Mouse (Mus musculus): ENCODE measurements around the gene Rgs4. TPM values are rescaled to one million over a fixed set of nuclear protein-coding genes. Genes with fewer than 3 reads are reported as not detected.

The Rgs4 gene
- polyA plus RNA-seq (2016; fragmentation: Nextera tagmentation; extraction: Ambion mirVana) = 17.4 and 17.9 TPM in 2 replicates

DNA sequence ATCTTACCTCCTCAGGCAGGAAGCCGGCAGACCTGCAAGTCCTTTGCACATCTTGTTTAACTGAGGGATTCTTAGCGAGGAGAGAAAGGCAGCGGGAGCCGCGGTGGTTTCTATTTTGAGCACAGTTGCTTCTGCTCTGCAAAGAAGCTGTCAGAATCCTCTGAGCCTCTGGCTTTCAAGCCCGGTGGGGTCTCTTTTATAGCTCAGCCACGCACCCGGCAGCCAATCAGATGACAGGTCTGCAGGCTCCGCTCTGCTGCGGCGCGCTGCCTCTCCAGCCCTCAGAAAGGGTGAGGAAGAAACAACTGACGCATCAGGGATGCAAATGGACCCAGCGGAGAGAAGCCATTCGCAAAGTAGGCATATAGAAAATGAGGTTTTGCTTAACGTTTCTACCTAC, at the start of gene Rgs4:
Rgs4 (minus strand) TSS at position 170 of the 400 bp plus-strand sequence.
- Histone ChIP-seq H3K4me1 (peaks cover 12% of the 10 kb centered on the region; the same call in 1 of the 2 replicates), H3K9ac (replicated peaks) (peak within 1 kb of the TSS; percentile 35), H3K27ac (replicated peaks) (0 out of 2 replicates have a peak within 1 kb of the TSS, but pooled peaks have one; percentile 15), H3K9me3 (no peaks in the 10 kb centered on the region), H3K4me2 (replicated peaks) (peak within 1 kb of the TSS; percentile 69), H3K27me3 (peaks cover 8% of the 10 kb centered on the region), H3K36me3 (no peaks in the 10 kb centered on the region), H3K4me3 (peak within 1 kb of the TSS; percentile 41)
- peak; percentile 98 for ATAC-seq (ENCODE audit: low FRiP score, low read depth)
- WGBS = 1% methylated on average over 16 of the region's 16 CpGs

- H3K27ac ChIP-seq (replicated peaks) = no peak overlapping the region
- no peaks in the 10 kb centered on the region for H3K36me3 ChIP-seq
- WGBS = 92% methylated on average over 5 of the region's 5 CpGs
- no peaks in the 10 kb centered on the region for H3K9me3 ChIP-seq
- no peaks in the 10 kb centered on the region for H3K27me3 ChIP-seq
- H3K4me3 ChIP-seq = no peak overlapping the region
- no peaks in the 10 kb centered on the region for H3K4me1 ChIP-seq
- no peak for ATAC-seq (ENCODE audit: low FRiP score, low read depth)
- no peak overlapping the region for H3K9ac ChIP-seq (replicated peaks)
- H3K4me2 ChIP-seq (replicated peaks) = no peak overlapping the region
These were observed 45.0 kb upstream of the Rgs4 start for GRCm38 (mm10) chr1:169792437-169792836.

- WGBS = 92% methylated on average over 3 of the region's 3 CpGs
- Histone ChIP-seq H3K4me2 (replicated peaks) (no peak overlapping the region), H3K27me3 (no peaks in the 10 kb centered on the region), H3K36me3 (no peaks in the 10 kb centered on the region), H3K4me1 (no peaks in the 10 kb centered on the region), H3K9me3 (no peaks in the 10 kb centered on the region), H3K27ac (replicated peaks) (no peak overlapping the region), H3K9ac (replicated peaks) (no peak overlapping the region), H3K4me3 (no peak overlapping the region)
- no peak for ATAC-seq (ENCODE audit: low FRiP score, low read depth)
These were observed 38.5 kb upstream of the Rgs4 start for GRCm38 (mm10) chr1:169785981-169786380.

DNA sequence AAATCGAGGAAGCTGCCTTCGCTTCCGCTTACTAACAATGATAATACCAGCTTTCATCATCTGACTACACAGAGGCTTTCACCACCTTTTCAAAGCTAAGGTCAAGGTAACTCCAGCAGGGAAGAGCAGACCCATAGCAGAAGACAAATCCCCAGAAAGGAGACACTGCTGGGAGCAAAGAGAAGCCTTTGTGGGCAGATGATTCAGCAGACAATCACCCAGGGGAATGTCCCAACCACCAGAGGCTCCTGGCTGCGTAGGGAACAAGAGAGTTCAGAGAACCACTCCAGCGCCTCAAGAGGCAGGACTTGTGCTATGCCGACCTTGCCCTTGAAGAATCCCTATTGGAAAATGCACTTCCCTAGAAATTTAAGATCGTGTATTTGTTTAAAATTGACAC, 29.1 kb upstream of the Rgs4 start:
- Histone ChIP-seq H3K4me3 (no peak overlapping the region), H3K27me3 (no peaks in the 10 kb centered on the region), H3K27ac (replicated peaks) (no peak overlapping the region), H3K4me1 (no peaks in the 10 kb centered on the region), H3K9me3 (no peaks in the 10 kb centered on the region), H3K9ac (replicated peaks) (no peak overlapping the region), H3K36me3 (no peaks in the 10 kb centered on the region), H3K4me2 (replicated peaks) (no peak overlapping the region)
- ATAC-seq (ENCODE audit: low FRiP score, low read depth) = no peak
- 72% methylated on average over 7 of the region's 7 CpGs for WGBS

DNA sequence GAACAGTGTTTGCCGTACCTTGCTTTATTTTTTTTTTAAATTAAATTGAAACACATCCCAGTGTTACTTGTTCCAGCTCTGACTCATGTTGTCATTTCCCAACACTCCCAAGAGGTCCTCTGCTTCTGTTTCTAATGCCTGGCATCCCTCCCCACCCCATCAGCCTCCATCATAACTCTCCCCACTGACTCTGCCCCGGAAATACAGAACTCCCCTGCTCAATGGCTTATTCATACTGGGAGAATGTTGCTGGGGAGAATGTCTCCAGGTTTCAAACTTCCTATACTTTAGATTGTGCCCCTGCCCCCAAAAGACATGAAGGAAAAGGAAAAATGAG, 17.1 kb upstream of the Rgs4 start:
- no peaks in the 10 kb centered on the region for H3K9me3 ChIP-seq
- no peak overlapping the region for H3K9ac ChIP-seq (replicated peaks)
- no peaks in the 10 kb centered on the region for H3K27me3 ChIP-seq
- H3K4me2 ChIP-seq (replicated peaks) = no peak overlapping the region
- 0 out of 2 replicates have a peak overlapping the region, but pooled peaks have one; percentile 12 for H3K27ac ChIP-seq (replicated peaks)
- no peak for ATAC-seq (ENCODE audit: low FRiP score, low read depth)
- H3K4me3 ChIP-seq = no peak overlapping the region
- no peaks in the 10 kb centered on the region for H3K4me1 ChIP-seq
- no peaks in the 10 kb centered on the region for H3K36me3 ChIP-seq
- WGBS = 88% methylated on average over 2 of the region's 2 CpGs

DNA sequence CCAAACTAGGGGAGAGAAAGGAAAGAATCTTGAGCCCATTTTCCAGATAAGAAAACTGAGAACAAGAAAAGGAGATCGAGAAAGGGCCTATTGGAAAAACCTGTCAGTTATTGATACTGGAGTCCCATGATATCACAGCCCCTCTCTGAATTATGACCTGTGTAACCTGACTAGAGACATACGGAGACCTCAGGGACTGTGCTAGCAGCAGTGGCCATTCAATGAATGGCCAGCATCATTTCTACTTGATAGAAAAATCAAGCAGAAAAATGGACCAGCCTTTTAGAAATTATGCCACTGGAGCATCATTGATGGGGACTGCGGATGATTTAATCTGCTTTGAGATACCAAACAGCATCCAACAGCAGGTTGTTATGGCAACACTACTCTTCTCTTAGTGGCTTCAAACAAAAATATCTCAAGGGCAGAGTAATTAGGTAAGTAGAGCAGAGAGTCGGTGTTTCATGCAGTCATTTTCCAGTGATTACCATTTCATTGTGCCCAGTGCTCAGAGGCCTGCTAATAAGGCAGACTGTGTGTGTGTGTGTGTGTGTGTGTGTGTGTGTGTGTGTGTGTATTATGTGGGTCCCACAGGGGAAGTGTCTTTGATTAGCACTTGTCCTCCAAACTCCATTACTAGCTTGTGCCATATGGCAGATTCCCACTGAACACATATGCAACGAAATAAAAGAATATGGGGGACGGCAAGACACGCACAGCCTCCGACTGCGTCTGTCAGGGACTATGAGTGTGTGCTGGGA, 16.6 kb upstream of the Rgs4 start:
- Histone ChIP-seq H3K36me3 (no peaks in the 10 kb centered on the region), H3K9ac (replicated peaks) (no peak overlapping the region), H3K9me3 (no peaks in the 10 kb centered on the region), H3K27me3 (no peaks in the 10 kb centered on the region), H3K4me2 (replicated peaks) (no peak overlapping the region), H3K4me1 (no peaks in the 10 kb centered on the region), H3K27ac (replicated peaks) (0 out of 2 replicates have a peak overlapping the region, but pooled peaks have one; percentile 12), H3K4me3 (no peak overlapping the region)
- peak; percentile 80 for ATAC-seq (ENCODE audit: low FRiP score, low read depth)
- WGBS = 76% methylated on average over 9 of the region's 9 CpGs

- Histone ChIP-seq H3K4me1 (no peaks in the 10 kb centered on the region), H3K9ac (replicated peaks) (no peak overlapping the region), H3K4me3 (no peak overlapping the region), H3K36me3 (no peaks in the 10 kb centered on the region), H3K27ac (replicated peaks) (no peak overlapping the region), H3K27me3 (no peaks in the 10 kb centered on the region), H3K9me3 (no peaks in the 10 kb centered on the region), H3K4me2 (replicated peaks) (no peak overlapping the region)
- ATAC-seq (ENCODE audit: low FRiP score, low read depth) = no peak
- 91% methylated on average over 2 of the region's 2 CpGs for WGBS
These were observed 15.1 kb upstream of the Rgs4 start for GRCm38 (mm10) chr1:169762524-169762923.

- no peaks in the 10 kb centered on the region for H3K4me1 ChIP-seq
- no peaks in the 10 kb centered on the region for H3K9me3 ChIP-seq
- H3K36me3 ChIP-seq = no peaks in the 10 kb centered on the region
- no peak for ATAC-seq (ENCODE audit: low FRiP score, low read depth)
- H3K4me2 ChIP-seq (replicated peaks) = no peak overlapping the region
- WGBS = 48% methylated on average over 3 of the region's 3 CpGs
- H3K4me3 ChIP-seq = no peak overlapping the region
- H3K27me3 ChIP-seq = no peaks in the 10 kb centered on the region
- no peak overlapping the region for H3K9ac ChIP-seq (replicated peaks)
- no peak overlapping the region for H3K27ac ChIP-seq (replicated peaks)
These were observed 9.1 kb upstream of the Rgs4 start for GRCm38 (mm10) chr1:169756532-169756931.

- H3K9me3 ChIP-seq = no peaks in the 10 kb centered on the region
- WGBS = 64% methylated on average over 3 of the region's 4 CpGs
- H3K27ac ChIP-seq (replicated peaks) = no peak overlapping the region
- H3K4me2 ChIP-seq (replicated peaks) = no peak overlapping the region
- H3K4me1 ChIP-seq = peaks cover 7% of the 10 kb centered on the region; the same call in 1 of the 2 replicates
- H3K4me3 ChIP-seq = no peak overlapping the region
- no peak overlapping the region for H3K9ac ChIP-seq (replicated peaks)
- H3K36me3 ChIP-seq = no peaks in the 10 kb centered on the region
- H3K27me3 ChIP-seq = peaks cover 8% of the 10 kb centered on the region
- no peak for ATAC-seq (ENCODE audit: low FRiP score, low read depth)
These were observed 5.0 kb upstream of the Rgs4 start for GRCm38 (mm10) chr1:169752395-169752794.

DNA sequence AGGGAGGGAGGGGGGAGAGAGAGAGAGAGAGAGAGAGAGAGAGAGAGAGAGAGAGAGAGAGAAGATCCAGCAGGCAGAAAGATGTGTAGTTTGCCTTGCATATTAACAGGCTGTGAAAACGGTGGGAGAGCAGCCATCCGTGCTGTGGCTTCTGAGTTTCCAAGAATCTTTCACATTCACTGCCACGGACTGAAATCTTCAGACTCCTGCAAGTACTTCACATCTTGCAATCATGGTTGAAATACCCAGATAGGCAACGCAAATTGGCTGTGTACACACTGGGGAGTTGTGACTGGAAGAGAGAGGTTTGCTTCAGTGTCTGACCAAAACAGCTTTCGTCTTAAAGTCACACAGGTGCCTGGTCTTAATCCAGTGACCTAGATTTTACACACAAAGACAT, 997 bp upstream of the Rgs4 start:
- Histone ChIP-seq H3K4me2 (replicated peaks) (peak overlapping the region; percentile 69), H3K9ac (replicated peaks) (no peak overlapping the region), H3K4me1 (peaks cover 12% of the 10 kb centered on the region; the same call in 1 of the 2 replicates), H3K27me3 (peaks cover 8% of the 10 kb centered on the region), H3K36me3 (no peaks in the 10 kb centered on the region), H3K9me3 (no peaks in the 10 kb centered on the region), H3K27ac (replicated peaks) (no peak overlapping the region), H3K4me3 (no peak overlapping the region)
- no peak for ATAC-seq (ENCODE audit: low FRiP score, low read depth)
- WGBS = 42% methylated on average over 5 of the region's 5 CpGs

DNA sequence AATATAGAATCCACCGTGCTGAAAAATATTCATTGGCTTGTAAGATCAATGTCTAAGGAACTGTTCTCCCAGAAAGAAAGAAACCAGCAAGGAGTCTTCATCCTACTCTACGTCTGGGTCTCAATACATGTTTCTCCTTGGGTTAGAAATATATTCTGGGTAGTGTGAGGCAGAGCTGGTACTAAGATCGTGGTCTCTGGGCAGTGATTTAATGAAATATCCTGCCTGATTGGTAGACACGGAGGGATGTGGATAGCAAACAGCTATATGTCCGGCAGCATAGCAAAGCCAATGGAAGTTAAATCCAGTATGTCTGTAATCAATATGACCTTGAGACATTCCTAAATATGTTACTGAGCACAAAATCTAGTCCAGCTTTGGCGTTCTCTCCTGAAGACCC, 460 bp upstream of the Rgs4 start:
- H3K4me2 ChIP-seq (replicated peaks) = peak overlapping the region; percentile 69
- no peaks in the 10 kb centered on the region for H3K9me3 ChIP-seq
- H3K9ac ChIP-seq (replicated peaks) = peak overlapping the region; percentile 35
- peak overlapping the region; percentile 41 for H3K4me3 ChIP-seq
- H3K36me3 ChIP-seq = no peaks in the 10 kb centered on the region
- ATAC-seq (ENCODE audit: low FRiP score, low read depth) = 0 out of 2 replicates have a peak, but pooled peaks have one; percentile 24
- H3K27ac ChIP-seq (replicated peaks) = no peak overlapping the region
- WGBS = 42% methylated on average over 6 of the region's 6 CpGs
- H3K4me1 ChIP-seq = peaks cover 12% of the 10 kb centered on the region; the same call in 1 of the 2 replicates
- H3K27me3 ChIP-seq = peaks cover 8% of the 10 kb centered on the region

DNA sequence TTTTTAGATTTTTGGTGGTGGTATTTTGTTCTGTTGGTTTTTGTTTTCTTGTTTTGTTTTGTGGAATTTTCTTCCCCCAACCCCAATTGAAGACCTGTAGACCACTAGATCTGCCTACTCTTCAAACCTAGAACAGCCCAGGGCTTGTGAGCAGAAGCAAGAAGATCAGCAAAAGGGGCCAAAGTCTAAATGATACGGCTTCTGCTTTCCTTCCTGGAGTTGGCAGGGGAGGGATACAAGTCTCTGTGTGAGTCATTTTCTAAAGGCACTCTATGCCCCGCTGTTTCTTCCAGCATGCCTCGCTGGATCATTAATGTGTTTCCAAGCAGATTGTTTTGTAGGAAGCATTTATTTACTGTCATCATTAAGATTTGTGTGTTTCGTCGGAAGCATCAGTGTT, 6.3 kb downstream of the Rgs4 start:
- Histone ChIP-seq H3K4me3 (no peak overlapping the region), H3K9me3 (no peaks in the 10 kb centered on the region), H3K9ac (replicated peaks) (no peak overlapping the region), H3K36me3 (no peaks in the 10 kb centered on the region), H3K4me1 (no peaks in the 10 kb centered on the region), H3K4me2 (replicated peaks) (no peak overlapping the region), H3K27ac (replicated peaks) (no peak overlapping the region), H3K27me3 (no peaks in the 10 kb centered on the region; the same call in 1 of the 2 replicates)
- ATAC-seq (ENCODE audit: low FRiP score, low read depth) = no peak
- 91% methylated on average over 5 of the region's 5 CpGs for WGBS
